Mouse (Mus musculus) ES-E14 (cell line): ENCODE results near the gene Dtx4. TPM values are rescaled to one million over a fixed set of nuclear protein-coding genes. Genes with fewer than 3 reads are reported as not detected.

Experiments
- DNase-seq: peaks from one replicate; pipeline ENCODE4 v3.0.0-alpha.2; 2013; ENCODE audit warnings: low read depth, low spot score
- H3K27ac ChIP-seq: 2 replicates; pipeline ENCODE4 v1.5.1; 2012; ENCODE audit warnings: low read depth, mild to moderate bottlenecking, low read length, moderate library complexity, mixed read lengths; ENCODE audit not compliant: poor library complexity, insufficient read depth, severe bottlenecking
- H3K36me3 ChIP-seq: 2 replicates; pipeline ENCODE4 v1.6.1; 2012; ENCODE audit warnings: mild to moderate bottlenecking, low read length, moderate library complexity, mixed read lengths; ENCODE audit not compliant: control insufficient read depth, poor library complexity, insufficient read depth, severe bottlenecking
- H3K4me1 ChIP-seq, 2 experiments: fragments of 150-350 bp in 1 of 2; sonication (generic) in 1 of 2; 2 replicates each; pipeline ENCODE4 v1.6.1; 2012; ENCODE audit warnings: low read length in 2 of 2, mild to moderate bottlenecking in 1 of 2, mixed read lengths in 1 of 2; ENCODE audit not compliant: control insufficient read depth in 2 of 2, insufficient read depth in 2 of 2, poor library complexity in 1 of 2
- H3K4me3 ChIP-seq, 2 experiments: fragments of 150-350 bp in 1 of 2; sonication (generic) in 1 of 2; 2 replicates each; pipeline ENCODE4 v1.5.1; 2012; ENCODE audit warnings: low read length in 2 of 2, low read depth in 1 of 2, mild to moderate bottlenecking in 1 of 2, mixed read lengths in 1 of 2; ENCODE audit not compliant: insufficient read depth in 1 of 2, poor library complexity in 1 of 2, severe bottlenecking in 1 of 2
- H3K9ac ChIP-seq: 2 replicates; pipeline ENCODE4 v1.6.1; 2012; ENCODE audit warnings: low read depth, mild to moderate bottlenecking, low read length, mixed read lengths; ENCODE audit not compliant: poor library complexity, insufficient read depth, severe bottlenecking
- H3K9me3 ChIP-seq: fragments of 150-350 bp; sonication (generic); 2 replicates; pipeline ENCODE4 v1.6.1; 2012; ENCODE audit warnings: low read depth, mild to moderate bottlenecking, low read length; ENCODE audit not compliant: control insufficient read depth, insufficient read depth
- CHD2 ChIP-seq: IDR thresholded peaks from 2 replicates; pipeline ENCODE4 v1.6.1; 2014; ENCODE audit warnings: mild to moderate bottlenecking, low read depth, low read length, inconsistent platforms
- HCFC1 ChIP-seq: IDR thresholded peaks from 2 replicates; pipeline ENCODE4 v1.6.1; 2012; ENCODE audit warnings: low read length, inconsistent platforms, borderline replicate concordance; ENCODE audit not compliant: insufficient read depth
- MAFK ChIP-seq: IDR thresholded peaks from 2 replicates; pipeline ENCODE4 v1.6.1; 2014; ENCODE audit warnings: mild to moderate bottlenecking, low read depth, low read length, inconsistent platforms; ENCODE audit not compliant: insufficient read depth
- ZC3H11A ChIP-seq: IDR thresholded peaks from 2 replicates; pipeline ENCODE4 v1.6.1; 2012; ENCODE audit warnings: low read depth, mild to moderate bottlenecking, inconsistent platforms, low read length, borderline replicate concordance
- ZNF384 ChIP-seq: IDR thresholded peaks from 2 replicates; pipeline ENCODE4 v1.6.1; 2012; ENCODE audit warnings: low read depth, low read length, inconsistent platforms
- in situ Hi-C, 2 experiments: fragments of 600-800 bp; cut with MboI; formaldehyde crosslinking; loops; one replicate each; pipeline ENCODE4 v1.15.1; 2025; ENCODE audit warnings: low sequenced_read_pairs in 2 of 2, inconsistent platforms in 1 of 2; ENCODE audit not compliant: unreplicated experiment in 2 of 2
- total RNA-seq: library from RNA; depleted of rRNA; stranded (reverse); fragments of 300-350 nt; gene quantifications from 2 replicates; pipeline ENCODE4 v1.2.3, GENCODE M21; 2012

Gene Dtx4
- total RNA-seq, 1 experiment = 1.4 TPM

- in situ Hi-C loops = no loop called here
- Histone ChIP-seq H3K36me3 (no peaks in the 10 kb centered on the region), H3K27ac (no peak overlapping the region), H3K4me1 (peaks cover 0 to 3% of the 10 kb centered on the region in 2 experiments; a peak in 2 of 4 replicates), H3K4me3 (0 out of 4 replicates have a peak overlapping the region, but pooled peaks of 1 of the 2 experiments have one; percentile 97), H3K9me3 (no peaks in the 10 kb centered on the region), H3K9ac (no peak overlapping the region)
- TF ChIP-seq ZC3H11A = no peak
- no peak for TF ChIP-seq CHD2
- no peak for TF ChIP-seq HCFC1
- TF ChIP-seq MAFK = no peak
- TF ChIP-seq ZNF384 = no peak
- DNase-seq = no peak
Observed at GRCm38 (mm10) chr19:12500124-12500523, 1.1 kb downstream of the Dtx4 start.

DNA sequence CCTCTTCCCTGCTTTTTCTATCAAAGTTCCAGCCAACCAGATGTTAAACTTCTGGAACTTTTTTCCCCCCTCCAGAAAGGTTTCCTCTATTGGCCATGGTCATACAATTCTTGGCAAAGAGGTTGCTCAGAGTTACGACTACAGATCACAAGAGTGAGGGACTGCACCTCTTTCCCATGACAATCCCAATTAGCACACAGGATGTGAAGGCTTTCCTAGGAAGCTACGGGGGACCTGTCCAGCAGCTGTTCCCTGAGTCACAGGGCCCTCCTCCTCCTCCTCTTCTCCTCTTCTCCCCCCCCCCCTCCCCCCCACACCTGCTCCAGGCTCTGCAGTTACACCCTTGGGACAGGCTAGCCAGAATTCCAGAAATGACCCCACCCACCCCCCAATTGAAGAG lies 1.8 kb downstream of the Dtx4 start:
- TF ChIP-seq ZC3H11A (no peak), CHD2 (no peak), HCFC1 (no peak), MAFK (no peak), ZNF384 (no peak)
- no peak for DNase-seq
- no peak overlapping the region for H3K9ac ChIP-seq
- peaks cover 0 to 5% of the 10 kb centered on the region in 2 experiments; a peak in 2 of 4 replicates for H3K4me1 ChIP-seq
- no peak overlapping the region for H3K27ac ChIP-seq
- H3K9me3 ChIP-seq = no peaks in the 10 kb centered on the region
- H3K36me3 ChIP-seq = no peaks in the 10 kb centered on the region
- no peak overlapping the region for H3K4me3 ChIP-seq
- in situ Hi-C loops = no loop called here

GRCm38 (mm10) chr19:12498941-12499340 lies 2.3 kb downstream of the Dtx4 start:
- Histone ChIP-seq H3K9ac (no peak overlapping the region), H3K27ac (no peak overlapping the region), H3K9me3 (no peaks in the 10 kb centered on the region), H3K4me1 (peaks cover 0 to 8% of the 10 kb centered on the region in 2 experiments; a peak in 2 of 4 replicates), H3K4me3 (no peak overlapping the region), H3K36me3 (no peaks in the 10 kb centered on the region)
- DNase-seq = no peak
- TF ChIP-seq ZNF384 = no peak
- no peak for TF ChIP-seq ZC3H11A
- no peak for TF ChIP-seq CHD2
- no peak for TF ChIP-seq HCFC1
- no peak for TF ChIP-seq MAFK
- in situ Hi-C loops = no loop called here

DNA sequence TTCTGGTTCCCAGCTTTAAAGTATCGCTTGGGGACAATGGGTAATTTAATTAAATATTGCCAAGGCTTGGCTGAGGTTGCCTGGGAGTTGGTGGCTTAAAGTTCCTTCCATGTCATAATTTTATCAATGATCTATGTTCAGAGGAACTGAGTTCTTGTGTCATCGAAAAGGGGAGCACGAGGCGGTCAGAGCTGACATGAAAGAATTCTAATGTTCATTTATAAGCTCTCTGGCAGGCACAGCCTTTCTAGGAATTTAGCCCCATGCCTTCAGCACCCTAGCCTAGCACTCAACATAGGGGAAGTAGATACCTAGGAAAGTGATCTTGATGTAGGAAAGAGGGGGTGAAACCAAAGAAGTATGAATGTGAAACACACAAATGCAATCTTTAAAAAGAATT lies 2.9 kb downstream of the Dtx4 start:
- no peak for DNase-seq
- H3K4me3 ChIP-seq = no peak overlapping the region
- no peaks in the 10 kb centered on the region for H3K36me3 ChIP-seq
- H3K4me1 ChIP-seq = peaks cover 0 to 12% of the 10 kb centered on the region in 2 experiments; a peak in 2 of 4 replicates
- no peak overlapping the region for H3K9ac ChIP-seq
- H3K27ac ChIP-seq = no peak overlapping the region
- H3K9me3 ChIP-seq = no peaks in the 10 kb centered on the region
- in situ Hi-C loops = no loop called here
- TF ChIP-seq HCFC1 (no peak), ZC3H11A (no peak), ZNF384 (no peak), CHD2 (no peak), MAFK (no peak)

GRCm38 (mm10) chr19:12497909-12498308 lies 3.3 kb downstream of the Dtx4 start:
- in situ Hi-C loops = no loop called here
- Histone ChIP-seq H3K4me1 (peaks cover 0 to 12% of the 10 kb centered on the region in 2 experiments; a peak in 2 of 4 replicates), H3K9me3 (no peaks in the 10 kb centered on the region), H3K27ac (no peak overlapping the region), H3K4me3 (no peak overlapping the region), H3K36me3 (no peaks in the 10 kb centered on the region), H3K9ac (no peak overlapping the region)
- TF ChIP-seq MAFK (no peak), CHD2 (no peak), HCFC1 (no peak), ZNF384 (no peak), ZC3H11A (no peak)
- no peak for DNase-seq
